Comparison of ENCODE assay signal across 8 mouse cellular contexts in genomic region chr1:51288755-51289619, GRCm38 (mm10). TPM values are rescaled to one million over a fixed set of nuclear protein-coding genes. Genes with fewer than 3 reads are reported as not detected.
DNase-seq lines count a peak whose midpoint lies in the region; ATAC-seq and TF ChIP-seq lines count a peak whose summit lies in the region.

Gene Cavin2 (plus strand): TSS chr1:51289126.

- 0 out of 2 replicates have a peak, but pooled peaks cover 6% of the 10 kb centered on the region for H3K4me1 ChIP-seq in intestine, embryonic 15.5 days (replicated peaks)
- H3K4me1 ChIP-seq in stomach, embryonic 15.5 days, result peaks cover 12% of the 10 kb centered on the region; the same call in 1 of the 2 replicates

- peak within 1 kb of the TSS; percentile 82 for H3K27ac ChIP-seq in intestine, embryonic 15.5 days
- peak within 1 kb of the TSS; percentile 93 for H3K27ac ChIP-seq in stomach, embryonic 15.5 days

- peak; percentile 89 for ATAC-seq in intestine, embryonic 15.5 days
- peak; percentile 88 for ATAC-seq in stomach, embryonic 15.5 days (ENCODE audit: insufficient read depth, low FRiP score, low read depth)
- ATAC-seq in inflammation-experienced regulatory T-cells, adult 6 months, result no peak

- DNase-seq in adrenal gland, postnatal 36 days, result peak; percentile 27 to 59
- peak; percentile 55 for DNase-seq in gastrocnemius, postnatal 14 days
- DNase-seq in lung, adult 18-20 months, result peak; percentile 85 to 91
- DNase-seq in left cerebral cortex, postnatal 4 days, result no peak

- no peaks in the 10 kb centered on the region for H3K79me3 ChIP-seq in C2C12 (ENCODE audit: low read depth)

- no peak within 1 kb of the TSS for H3K4me3 ChIP-seq in C2C12 (ENCODE audit: insufficient read depth, poor library complexity, severe bottlenecking)
- H3K4me3 ChIP-seq in intestine, embryonic 15.5 days (replicated peaks), result peak within 1 kb of the TSS; percentile 39
- peak within 1 kb of the TSS; percentile 43 for H3K4me3 ChIP-seq in stomach, embryonic 15.5 days (replicated peaks)

- H3ac ChIP-seq in C2C12 (ENCODE audit: control insufficient read depth, insufficient read length, low read depth), result peak within 1 kb of the TSS; percentile 10

- no peaks in the 10 kb centered on the region for H3K36me3 ChIP-seq in C2C12 (ENCODE audit: control insufficient read depth, insufficient read depth)
- no peaks in the 10 kb centered on the region for H3K36me3 ChIP-seq in intestine, embryonic 15.5 days
- H3K36me3 ChIP-seq in stomach, embryonic 15.5 days, result no peaks in the 10 kb centered on the region

- TF ChIP-seq CTCF in C2C12 (IDR thresholded peaks at IDR 0.05; ENCODE audit: control insufficient read depth, insufficient read depth, insufficient read length), result no peak

- H3K27me3 ChIP-seq in C2C12 (ENCODE audit: control insufficient read depth, insufficient read depth, insufficient read length), result no peaks in the 10 kb centered on the region
- no peaks in the 10 kb centered on the region for H3K27me3 ChIP-seq in intestine, embryonic 15.5 days (replicated peaks)
- no peaks in the 10 kb centered on the region for H3K27me3 ChIP-seq in stomach, embryonic 15.5 days (replicated peaks)

- no peaks in the 10 kb centered on the region for H3K9me3 ChIP-seq in intestine, embryonic 15.5 days
- no peaks in the 10 kb centered on the region for H3K9me3 ChIP-seq in stomach, embryonic 15.5 days

- H3K9ac ChIP-seq in intestine, embryonic 15.5 days, result peak within 1 kb of the TSS; percentile 43
- peak within 1 kb of the TSS; percentile 30 for H3K9ac ChIP-seq in stomach, embryonic 15.5 days

- H3K79me2 ChIP-seq in C2C12 (ENCODE audit: control insufficient read depth, insufficient read depth), result no peaks in the 10 kb centered on the region

- H3K4me2 ChIP-seq in intestine, embryonic 15.5 days (replicated peaks), result peak within 1 kb of the TSS; percentile 59
- peak within 1 kb of the TSS; percentile 57 for H3K4me2 ChIP-seq in stomach, embryonic 15.5 days

- intact Hi-C loops in gastrocnemius, postnatal 14 days (cut with DNase I; ENCODE audit: low total_unique reads), result no loop called here
- intact Hi-C loops in left cerebral cortex, postnatal 4 days (cut with DNase I), result no loop called here

- WGBS in intestine, embryonic 15.5 days, result 22% methylated on average over 17 of the region's 17 CpGs
- WGBS in stomach, embryonic 15.5 days, result 21% methylated on average over 17 of the region's 17 CpGs

TF ChIP-seq in C2C12, 6 proteins besides CTCF, POLR2A, EP300 and RAD21:
- TF ChIP-seq MYOD1 (IDR thresholded peaks at IDR 0.05; ENCODE audit: control insufficient read depth, insufficient read length, low read depth) (no peak), FOSL1 (IDR thresholded peaks at IDR 0.05; ENCODE audit: insufficient read depth, low read length, poor library complexity, severe bottlenecking) (no peak), MAX (IDR thresholded peaks at IDR 0.05) (no peak), USF1 (IDR thresholded peaks at IDR 0.05; ENCODE audit: low read depth) (no peak), CEBPB (IDR thresholded peaks at IDR 0.05; ENCODE audit: low read depth) (no peak), MYOG (IDR thresholded peaks at IDR 0.05; ENCODE audit: control insufficient read depth, extremely low read depth, insufficient read length) (no peak)
TF ChIP-seq in C2C12: peak in this region for 0.

RNA-seq across cellular contexts. Expression of gene Cavin2, which starts in this region (rescaled TPM):
- 0.29 TPM for polyA plus RNA-seq in C2C12 (2012; fragmentation: generic; extraction: Trizol)
- total RNA-seq in adrenal gland, postnatal 36 days (2021), result 10 to 100 TPM; 41.3 to 55.1 TPM
- 10 to 100 TPM; 63.6 to 67.0 TPM for total RNA-seq in gastrocnemius, postnatal 14 days (2021)
- polyA plus RNA-seq in intestine, embryonic 15.5 days (2015; fragmentation: Nextera tagmentation; extraction: Ambion mirVana), result 74.8 and 83.0 TPM in 2 replicates
- polyA plus RNA-seq in stomach, embryonic 15.5 days (2015; fragmentation: Nextera tagmentation; extraction: Ambion mirVana), result 83.9 and 87.4 TPM in 2 replicates
- polyA plus RNA-seq in inflammation-experienced regulatory T-cells, adult 6 months (2017; shearing (Covaris generic)), result not detected
- total RNA-seq in left cerebral cortex, postnatal 4 days (2021), result 1 to 10 TPM; 2.9 to 3.4 TPM

Comparison
In these comparisons a context has a peak if more than half of its experiments do, and no peak if none do; other contexts are left out.
1. RNA of gene Cavin2 (total RNA-seq): 63.6 to 67.0 TPM in gastrocnemius, postnatal 14 days and 41.3 to 55.1 TPM in adrenal gland, postnatal 36 days; 2.9 to 3.4 TPM in left cerebral cortex, postnatal 4 days; every median in the first group is over 4 times any median in the second.
2. RNA of gene Cavin2 (polyA plus RNA-seq): 83.9 to 87.4 TPM in stomach, embryonic 15.5 days and 74.8 to 83.0 TPM in intestine, embryonic 15.5 days; 0.29 TPM in C2C12 (single experiment) and not detected in inflammation-experienced regulatory T-cells, adult 6 months; every median in the first group is over 10 times any median in the second.